Mouse (Mus musculus): Measurements from ENCODE around the gene Naa50.

The Naa50 gene

GRCm38 (mm10) chr16:44140186-44140787 is 657 bp downstream of the Naa50 start:
- no peak for DNase-seq (ENCODE audit: low read depth, low spot score)

DNA sequence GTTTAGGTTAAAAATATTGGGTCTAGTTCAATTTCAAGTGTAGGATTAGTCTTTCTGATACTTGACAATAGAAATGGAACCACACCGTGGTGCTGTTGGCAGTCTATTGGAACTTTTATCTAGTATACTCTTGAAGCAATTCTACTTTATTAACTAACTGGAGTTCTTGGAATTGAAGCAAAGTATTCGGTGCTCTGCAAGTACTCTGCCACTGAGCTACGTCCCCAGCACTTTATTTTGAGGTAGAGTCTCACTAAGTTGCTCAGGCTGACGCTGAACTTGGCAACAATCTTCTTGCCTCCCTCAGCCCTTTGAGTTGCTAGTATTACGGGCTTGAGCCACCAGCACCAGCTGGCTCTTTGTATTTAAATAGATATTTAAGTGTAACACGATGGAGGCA is 1.9 kb downstream of the Naa50 start:
- no peak for DNase-seq (ENCODE audit: low read depth, low spot score)

DNA sequence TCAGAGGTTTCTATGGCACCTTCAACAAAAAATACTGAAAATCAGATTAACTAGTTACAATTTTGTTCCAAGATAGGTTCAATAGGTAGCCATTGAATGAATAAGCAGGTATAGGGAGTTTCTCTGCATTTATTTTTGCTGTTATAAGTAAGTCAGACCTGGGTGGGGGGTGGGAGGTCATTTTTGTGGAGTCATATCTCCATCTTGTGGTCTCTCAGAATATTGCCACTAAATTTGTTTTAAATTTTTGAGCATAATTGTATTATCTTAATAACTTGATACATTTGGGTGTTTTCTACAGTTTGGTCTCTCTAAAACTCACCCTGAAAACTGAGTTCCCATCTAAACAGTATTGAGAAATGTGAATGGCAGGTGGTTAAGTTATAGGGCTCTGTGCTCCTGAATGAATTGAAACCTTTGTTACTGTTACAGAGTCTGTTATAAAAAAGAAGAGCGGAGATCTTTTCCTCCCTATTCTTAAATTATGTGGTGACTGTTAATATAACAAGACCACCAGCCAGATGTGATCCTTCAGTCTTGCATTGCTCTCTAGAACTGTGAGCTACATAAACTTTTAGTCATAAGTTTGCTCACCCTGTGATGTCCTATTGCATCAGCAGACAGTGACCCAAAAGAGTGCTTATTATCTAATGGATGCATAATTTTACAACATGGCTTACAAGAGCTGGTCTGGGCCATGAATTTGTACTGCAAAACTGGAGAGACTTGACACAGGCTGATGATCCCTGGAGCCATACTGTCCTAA is 9.6 kb downstream of the Naa50 start:
- no peak for DNase-seq (ENCODE audit: low read depth, low spot score)

GRCm38 (mm10) chr16:44154497-44155057 is 14.9 kb downstream of the Naa50 start:
- no peak for DNase-seq (ENCODE audit: low read depth, low spot score)

GRCm38 (mm10) chr16:44159325-44159724 is 19.7 kb downstream of the Naa50 start:
- no peak for DNase-seq (ENCODE audit: low read depth, low spot score)

- DNase-seq (ENCODE audit: low read depth, low spot score), result no peak
Measured at GRCm38 (mm10) chr16:44163831-44164230, 24.2 kb downstream of the Naa50 start.

- DNase-seq (ENCODE audit: low read depth, low spot score), result no peak
Measured at GRCm38 (mm10) chr16:44165182-44165581, 25.6 kb downstream of the Naa50 start.

- DNase-seq (ENCODE audit: low read depth, low spot score), result no peak
Measured at GRCm38 (mm10) chr16:44168990-44169389, 29.4 kb downstream of the Naa50 start.

DNA sequence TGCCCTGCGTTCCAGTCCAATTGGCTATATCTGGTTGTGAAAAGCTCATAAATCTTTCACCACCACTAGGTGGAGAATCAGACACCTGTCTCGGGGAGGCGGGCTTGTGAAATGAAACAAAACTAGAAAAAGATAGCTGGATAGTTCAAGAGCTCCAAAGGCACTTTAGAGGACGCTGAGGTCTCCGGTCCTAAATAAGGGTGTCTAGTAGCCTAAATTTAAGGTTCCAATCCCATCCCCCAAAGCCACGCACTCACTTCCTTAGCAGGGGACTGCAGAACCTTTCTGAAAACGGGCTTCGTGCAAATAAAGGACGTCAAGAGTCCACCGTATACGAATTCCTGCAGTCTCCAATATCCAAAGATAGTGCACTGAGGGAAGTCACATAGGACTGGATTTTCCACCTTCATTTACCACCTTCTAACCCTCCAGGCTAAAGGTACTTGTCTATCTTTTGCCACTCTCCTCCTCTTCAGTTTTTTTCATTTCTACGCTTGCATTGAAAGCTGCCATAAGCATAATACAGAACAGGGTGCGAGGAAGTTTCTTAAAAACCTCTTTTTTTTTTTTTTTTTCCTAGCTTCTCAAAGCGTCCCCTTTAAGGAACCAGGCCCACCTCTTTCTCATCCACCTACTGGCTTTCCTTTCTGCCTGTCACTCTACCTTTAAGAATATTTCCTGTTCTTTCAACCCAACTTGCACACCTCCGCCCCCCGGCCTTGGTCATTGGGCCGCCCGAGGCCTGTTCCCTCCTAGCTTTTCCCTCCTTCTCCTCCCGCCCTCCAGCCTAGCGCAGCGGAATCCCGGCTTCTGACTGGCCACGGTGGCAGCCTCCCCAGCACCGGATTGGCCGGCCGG is 32.9 kb downstream of the Naa50 start:
- peak; percentile 94 for DNase-seq (ENCODE audit: low read depth, low spot score)

- DNase-seq (ENCODE audit: low read depth, low spot score), result no peak
Measured at GRCm38 (mm10) chr16:44173155-44173941, 33.7 kb downstream of the Naa50 start, which contains the start of gene Usf3. Usf3 (plus strand) TSS chr16:44173246.

- no peak for DNase-seq (ENCODE audit: low read depth, low spot score)
Measured at GRCm38 (mm10) chr16:44173966-44174530, 34.4 kb downstream of the Naa50 start.

- no peak for DNase-seq (ENCODE audit: low read depth, low spot score)
Measured at GRCm38 (mm10) chr16:44175001-44175400, 35.4 kb downstream of the Naa50 start.

DNA sequence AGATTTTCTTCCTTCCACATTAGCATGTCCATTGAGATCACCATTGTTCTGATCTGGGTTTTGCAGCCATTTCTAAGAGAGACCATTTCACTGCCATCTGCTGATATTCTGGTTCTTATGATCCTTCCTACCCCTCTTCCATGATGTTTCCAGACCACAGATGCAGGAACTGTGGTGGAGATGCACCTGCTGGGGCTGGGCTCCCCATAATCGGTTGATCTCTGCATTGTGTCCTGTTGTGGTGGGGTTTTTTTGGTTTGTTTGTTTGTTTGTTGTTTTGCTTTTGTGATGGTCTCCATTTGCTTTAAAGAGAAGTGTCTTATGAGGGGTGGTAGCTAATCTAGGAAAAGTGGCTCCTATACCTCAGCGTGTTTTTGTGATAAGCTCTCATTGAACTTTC is 36.9 kb downstream of the Naa50 start:
- no peak for DNase-seq (ENCODE audit: low read depth, low spot score)

DNA sequence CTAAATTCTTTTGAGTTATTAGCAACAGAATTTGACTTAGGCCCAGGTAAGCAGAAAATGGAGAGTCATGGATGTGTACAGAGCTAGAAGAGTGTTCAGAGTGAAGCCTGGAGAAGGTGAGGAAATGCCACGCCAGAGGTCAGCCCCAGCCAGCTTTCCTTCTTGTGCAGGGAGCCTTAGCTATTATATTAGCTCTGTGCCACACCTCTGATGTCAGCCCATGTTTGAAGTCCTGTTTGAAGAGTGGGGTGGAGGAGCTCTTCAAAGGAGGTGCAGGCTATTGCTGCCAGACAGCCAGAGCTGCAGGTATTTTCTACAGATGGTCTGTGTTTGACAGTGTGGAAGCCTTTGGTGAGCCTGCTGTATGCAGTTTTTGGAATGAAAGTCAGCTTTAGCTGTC is 38.9 kb downstream of the Naa50 start:
- DNase-seq (ENCODE audit: low read depth, low spot score), result no peak

GRCm38 (mm10) chr16:44182597-44182996 is 43.0 kb downstream of the Naa50 start:
- no peak for DNase-seq (ENCODE audit: low read depth, low spot score)

- DNase-seq (ENCODE audit: low read depth, low spot score), result no peak
Measured at GRCm38 (mm10) chr16:44184769-44185168, 45.1 kb downstream of the Naa50 start.

DNA sequence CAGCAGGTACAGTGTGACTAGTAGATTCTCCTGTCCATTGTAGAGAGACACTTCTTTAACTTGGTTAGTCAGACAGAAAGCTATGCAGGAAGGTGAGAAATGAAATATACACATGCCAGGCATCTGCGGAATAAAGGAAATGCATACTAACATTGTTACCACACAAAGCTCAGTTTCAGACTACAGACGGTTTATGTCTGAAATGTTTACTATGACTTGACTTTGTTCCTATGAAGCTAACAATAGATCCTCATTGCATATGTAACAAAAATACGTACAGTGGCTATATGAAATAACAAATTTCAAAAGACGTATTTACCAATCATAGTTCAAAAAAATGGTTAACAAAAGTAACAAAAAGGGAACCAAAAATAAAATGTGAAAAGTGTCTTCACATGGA is 47.5 kb downstream of the Naa50 start:
- no peak for DNase-seq (ENCODE audit: low read depth, low spot score)

GRCm38 (mm10) chr16:44188766-44189165 is 49.1 kb downstream of the Naa50 start:
- DNase-seq (ENCODE audit: low read depth, low spot score), result no peak

GRCm38 (mm10) chr16:44190032-44190431 is 50.4 kb downstream of the Naa50 start:
- DNase-seq (ENCODE audit: low read depth, low spot score), result no peak

- no peak for DNase-seq (ENCODE audit: low read depth, low spot score)
Measured at GRCm38 (mm10) chr16:44190968-44191367, 51.3 kb downstream of the Naa50 start.
